Mouse (Mus musculus): Measurements from ENCODE around the gene Cd3e. TPM values are rescaled to one million over a fixed set of nuclear protein-coding genes. Genes with fewer than 3 reads are reported as not detected.

The Cd3e gene
- polyA plus RNA-seq, 1 experiment from 2014 or later = not detected

DNA sequence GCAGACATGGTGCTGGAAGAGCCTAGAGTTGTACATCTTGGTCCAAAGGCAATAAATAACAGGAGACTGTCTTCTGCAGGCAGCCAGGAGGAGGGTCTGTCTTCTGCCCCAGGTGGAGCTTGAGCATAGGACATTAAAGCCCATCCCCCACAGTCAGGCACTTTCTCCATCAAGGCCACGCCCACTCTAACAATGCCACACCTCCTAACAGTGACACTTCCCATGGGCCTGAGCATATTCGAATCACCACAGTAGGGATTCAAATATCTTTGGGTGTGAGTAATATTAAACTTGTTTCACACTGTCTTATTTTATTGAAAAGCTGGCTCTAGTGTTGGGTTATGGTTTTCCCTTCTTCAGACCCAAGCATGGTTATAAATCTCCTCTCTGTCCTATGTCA is 17.6 kb downstream of the Cd3e start:
- no peak overlapping the region for H3K4me3 ChIP-seq (replicated peaks)
- no peak overlapping the region for H3K9ac ChIP-seq (replicated peaks)
- no peaks in the 10 kb centered on the region for H3K9me3 ChIP-seq
- 88% methylated on average over 2 of the region's 2 CpGs for WGBS
- H3K27ac ChIP-seq = no peak overlapping the region
- no peak for ATAC-seq
- H3K27me3 ChIP-seq = no peaks in the 10 kb centered on the region
- no peak overlapping the region for H3K4me2 ChIP-seq (replicated peaks)
- no peaks in the 10 kb centered on the region for H3K36me3 ChIP-seq
- H3K4me1 ChIP-seq (replicated peaks) = no peaks in the 10 kb centered on the region

DNA sequence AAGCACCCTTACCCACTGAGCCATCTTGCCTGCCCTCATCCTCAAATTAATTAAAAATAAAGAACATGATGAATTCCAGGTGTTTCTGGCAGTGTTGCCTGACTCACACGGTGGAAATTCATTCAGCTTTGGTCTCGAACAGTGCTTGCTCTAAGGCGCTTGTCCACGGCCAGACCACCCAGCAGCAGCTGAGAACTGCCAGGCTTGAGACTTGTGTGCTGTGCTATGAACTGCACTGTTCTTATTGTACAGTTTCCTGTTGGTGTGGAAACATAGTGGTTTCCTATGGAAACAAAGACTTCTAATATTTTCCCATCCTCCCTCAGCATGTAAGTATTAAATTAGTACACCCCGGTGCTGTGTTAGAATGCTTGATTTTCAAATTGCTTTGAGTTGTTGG is 22.5 kb downstream of the Cd3e start:
- WGBS = 80% methylated on average over 5 of the region's 5 CpGs
- no peak overlapping the region for H3K4me3 ChIP-seq (replicated peaks)
- H3K9ac ChIP-seq (replicated peaks) = no peak overlapping the region
- ATAC-seq = no peak
- no peaks in the 10 kb centered on the region for H3K36me3 ChIP-seq
- H3K27me3 ChIP-seq = no peaks in the 10 kb centered on the region
- H3K27ac ChIP-seq = no peak overlapping the region
- no peaks in the 10 kb centered on the region for H3K4me1 ChIP-seq (replicated peaks)
- no peaks in the 10 kb centered on the region for H3K9me3 ChIP-seq
- H3K4me2 ChIP-seq (replicated peaks) = no peak overlapping the region

DNA sequence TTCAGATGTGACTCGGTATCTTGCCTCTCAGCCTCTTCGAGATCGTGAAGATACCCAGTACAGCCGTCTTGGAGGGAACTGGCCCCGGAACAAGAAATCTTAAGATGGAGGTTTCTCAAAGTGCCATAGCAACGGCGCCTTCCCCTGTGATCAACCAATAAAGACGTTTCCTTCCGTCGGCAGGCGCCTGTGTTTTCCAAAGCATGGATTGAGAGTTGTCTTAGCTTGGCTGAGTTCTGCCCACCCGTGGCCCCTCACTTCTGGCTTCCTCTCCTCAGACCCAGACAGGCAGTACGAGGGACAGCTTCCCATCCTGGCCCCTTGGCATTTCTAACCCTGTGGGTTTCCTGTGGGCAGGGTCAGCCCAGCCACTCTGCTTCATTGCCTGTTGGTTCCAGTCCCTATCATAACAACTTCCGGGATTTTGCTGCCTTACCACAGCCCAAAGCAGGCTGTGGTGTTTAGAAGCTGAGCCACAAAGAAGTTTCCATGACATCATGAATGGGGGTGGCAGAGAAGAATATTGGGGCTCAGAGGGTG is 23.1 kb downstream of the Cd3e start:
- no peak overlapping the region for H3K9ac ChIP-seq (replicated peaks)
- no peaks in the 10 kb centered on the region for H3K4me1 ChIP-seq (replicated peaks)
- WGBS = 49% methylated on average over 14 of the region's 14 CpGs
- ATAC-seq = no peak
- no peak overlapping the region for H3K4me3 ChIP-seq (replicated peaks)
- H3K4me2 ChIP-seq (replicated peaks) = no peak overlapping the region
- H3K36me3 ChIP-seq = no peaks in the 10 kb centered on the region
- H3K27me3 ChIP-seq = no peaks in the 10 kb centered on the region
- no peak overlapping the region for H3K27ac ChIP-seq
- H3K9me3 ChIP-seq = no peaks in the 10 kb centered on the region

DNA sequence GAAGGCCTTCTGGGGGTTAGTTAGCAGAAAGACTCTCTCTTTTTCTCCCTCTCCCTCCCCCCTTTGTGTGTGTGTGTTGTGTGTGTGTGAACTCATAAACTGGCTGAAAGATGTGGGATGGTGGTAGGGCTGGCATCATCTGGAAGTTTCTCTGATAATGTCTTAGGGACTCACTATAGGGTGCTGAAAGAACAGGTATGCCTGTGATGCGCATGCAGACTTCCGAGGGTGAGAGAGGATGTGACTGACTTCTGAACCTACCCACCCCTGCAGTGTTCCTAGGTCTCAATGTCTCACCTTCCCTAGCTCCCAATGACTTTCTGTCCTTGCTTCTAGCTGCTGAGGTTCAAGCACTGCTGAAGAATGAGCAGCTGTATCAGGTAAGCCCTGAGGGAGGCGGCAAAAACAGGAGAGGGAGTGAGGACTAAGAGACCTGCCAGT is 23.7 kb downstream of the Cd3e start:
- Histone ChIP-seq H3K9ac (replicated peaks) (no peak overlapping the region), H3K27ac (no peak overlapping the region), H3K4me1 (replicated peaks) (no peaks in the 10 kb centered on the region), H3K9me3 (no peaks in the 10 kb centered on the region), H3K4me2 (replicated peaks) (no peak overlapping the region), H3K36me3 (no peaks in the 10 kb centered on the region), H3K27me3 (no peaks in the 10 kb centered on the region), H3K4me3 (replicated peaks) (no peak overlapping the region)
- 83% methylated on average over 3 of the region's 3 CpGs for WGBS
- ATAC-seq = no peak

DNA sequence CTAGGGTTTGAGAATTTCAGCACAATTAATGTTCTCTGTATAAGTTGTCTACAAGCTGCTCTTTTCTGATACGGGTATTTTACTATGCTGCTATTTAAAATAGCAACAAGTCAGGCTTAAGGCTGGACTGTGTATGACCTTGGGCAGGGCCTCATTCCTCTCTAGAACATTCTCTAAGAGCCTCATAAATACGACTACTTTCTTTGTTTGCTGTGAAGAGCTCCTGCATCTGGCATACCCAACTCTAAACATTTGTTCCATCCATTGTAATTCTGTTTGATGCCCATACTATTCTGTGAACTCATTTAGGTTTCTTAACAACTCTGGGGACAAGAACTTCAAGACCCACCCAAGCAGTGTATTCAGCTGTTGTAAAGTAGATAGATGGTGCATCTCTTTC is 26.4 kb downstream of the Cd3e start:
- Histone ChIP-seq H3K9me3 (no peaks in the 10 kb centered on the region), H3K4me2 (replicated peaks) (no peak overlapping the region), H3K9ac (replicated peaks) (no peak overlapping the region), H3K4me1 (replicated peaks) (no peaks in the 10 kb centered on the region), H3K4me3 (replicated peaks) (no peak overlapping the region), H3K27me3 (0 out of 2 replicates have a peak, but pooled peaks cover 5% of the 10 kb centered on the region), H3K36me3 (no peaks in the 10 kb centered on the region), H3K27ac (no peak overlapping the region)
- 85% methylated on average over 2 of the region's 2 CpGs for WGBS
- no peak for ATAC-seq

DNA sequence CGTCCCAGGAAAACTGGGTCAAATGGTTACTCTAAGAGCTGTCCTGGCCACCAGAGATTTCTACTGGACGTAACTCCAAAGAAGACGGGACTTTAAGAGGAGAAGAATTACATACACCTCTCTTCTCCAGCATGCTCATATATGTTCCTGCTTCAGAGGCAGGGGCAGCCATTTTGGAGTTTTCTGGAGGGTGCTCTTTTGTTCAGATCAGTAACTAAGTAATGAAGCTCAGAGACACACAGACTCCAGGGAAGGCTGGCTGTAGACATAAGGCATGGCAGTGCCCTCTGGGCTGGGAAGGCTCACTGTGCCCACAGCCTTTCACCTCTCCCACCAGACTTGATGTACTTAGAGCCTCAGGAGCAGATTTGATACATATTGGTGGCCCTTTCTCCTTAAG is 26.9 kb downstream of the Cd3e start:
- no peak for ATAC-seq
- H3K27me3 ChIP-seq = 0 out of 2 replicates have a peak, but pooled peaks cover 5% of the 10 kb centered on the region
- no peak overlapping the region for H3K9ac ChIP-seq (replicated peaks)
- H3K4me3 ChIP-seq (replicated peaks) = no peak overlapping the region
- H3K36me3 ChIP-seq = no peaks in the 10 kb centered on the region
- no peak overlapping the region for H3K27ac ChIP-seq
- no peaks in the 10 kb centered on the region for H3K4me1 ChIP-seq (replicated peaks)
- H3K9me3 ChIP-seq = no peaks in the 10 kb centered on the region
- no peak overlapping the region for H3K4me2 ChIP-seq (replicated peaks)
- WGBS = 91% methylated on average over 3 of the region's 3 CpGs

DNA sequence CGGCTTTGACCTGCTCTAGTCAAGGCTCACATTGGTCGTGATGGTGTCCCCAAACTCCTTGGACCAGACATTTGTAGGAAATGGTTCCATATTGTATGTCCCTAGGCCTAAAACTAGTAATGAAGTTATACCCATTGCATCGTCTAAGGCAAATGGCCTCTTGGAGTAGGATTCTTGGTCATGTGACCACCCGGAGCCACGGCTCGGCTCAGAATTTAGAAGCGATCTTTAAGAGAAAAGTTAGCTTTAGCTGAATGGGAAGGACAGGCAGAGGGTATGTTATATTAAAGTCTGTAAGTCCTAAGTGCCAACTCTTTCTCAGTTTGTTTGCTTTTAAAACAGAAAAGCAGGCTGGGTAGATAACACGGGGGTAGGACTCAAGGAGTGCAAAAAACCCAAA is 27.3 kb downstream of the Cd3e start:
- no peaks in the 10 kb centered on the region for H3K4me1 ChIP-seq (replicated peaks)
- H3K9me3 ChIP-seq = no peaks in the 10 kb centered on the region
- no peak overlapping the region for H3K9ac ChIP-seq (replicated peaks)
- no peak overlapping the region for H3K4me2 ChIP-seq (replicated peaks)
- no peak overlapping the region for H3K4me3 ChIP-seq (replicated peaks)
- H3K36me3 ChIP-seq = no peaks in the 10 kb centered on the region
- no peak overlapping the region for H3K27ac ChIP-seq
- WGBS = 93% methylated on average over 8 of the region's 8 CpGs
- ATAC-seq = no peak
- 0 out of 2 replicates have a peak, but pooled peaks cover 5% of the 10 kb centered on the region for H3K27me3 ChIP-seq

DNA sequence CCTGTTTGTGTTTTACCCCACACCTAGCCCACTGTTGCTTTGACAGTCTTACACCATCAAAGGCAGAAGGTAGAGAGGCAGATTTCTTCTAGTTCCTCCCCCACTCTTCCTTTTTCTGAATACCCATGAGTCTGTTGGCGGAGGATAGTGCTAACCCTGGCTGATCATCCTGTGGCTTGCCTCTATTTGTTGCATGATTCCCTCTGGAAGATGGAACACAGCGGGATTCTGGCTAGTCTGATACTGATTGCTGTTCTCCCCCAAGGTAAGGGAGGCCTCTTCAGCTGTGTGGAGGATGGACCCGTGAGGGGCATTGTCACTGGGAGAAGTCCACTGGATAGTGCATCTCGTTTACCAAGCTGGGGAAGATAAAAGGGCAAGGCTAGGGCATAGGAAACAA is 27.8 kb downstream of the Cd3e start, which contains the start of gene Cd3d:
Cd3d (plus strand) TSS at position 111 of the 400 bp plus-strand sequence.
- ATAC-seq = no peak
- Histone ChIP-seq H3K27me3 (0 out of 2 replicates have a peak, but pooled peaks cover 5% of the 10 kb centered on the region), H3K27ac (no peak within 1 kb of the TSS), H3K4me1 (replicated peaks) (no peaks in the 10 kb centered on the region), H3K36me3 (no peaks in the 10 kb centered on the region), H3K9me3 (no peaks in the 10 kb centered on the region), H3K9ac (replicated peaks) (no peak within 1 kb of the TSS), H3K4me2 (replicated peaks) (no peak within 1 kb of the TSS), H3K4me3 (replicated peaks) (no peak within 1 kb of the TSS)
- WGBS = 81% methylated on average over 4 of the region's 4 CpGs

DNA sequence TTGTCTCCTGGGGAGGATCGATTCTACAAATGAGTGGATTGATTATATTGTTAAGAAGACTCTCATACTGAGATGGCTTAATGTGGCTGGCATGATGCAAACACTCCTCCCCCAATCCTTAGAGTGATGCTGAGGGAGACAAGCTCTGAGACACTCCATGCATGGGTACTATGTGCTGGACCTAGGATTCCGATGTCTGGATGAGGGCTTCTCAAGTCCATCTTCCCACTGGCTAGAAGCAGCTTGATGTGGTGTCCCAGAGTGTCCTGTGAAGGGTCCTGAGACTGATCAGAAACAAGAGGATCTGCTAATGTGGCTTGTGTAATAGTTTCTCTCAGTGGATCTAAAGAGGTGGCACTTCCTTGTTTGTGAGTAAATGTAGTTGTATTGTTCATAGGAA is 28.3 kb downstream of the Cd3e start:
- Histone ChIP-seq H3K4me3 (replicated peaks) (no peak overlapping the region), H3K4me2 (replicated peaks) (no peak overlapping the region), H3K27ac (no peak overlapping the region), H3K36me3 (no peaks in the 10 kb centered on the region), H3K4me1 (replicated peaks) (no peaks in the 10 kb centered on the region), H3K27me3 (0 out of 2 replicates have a peak, but pooled peaks cover 5% of the 10 kb centered on the region), H3K9ac (replicated peaks) (no peak overlapping the region), H3K9me3 (no peaks in the 10 kb centered on the region)
- ATAC-seq = no peak
- WGBS = 91% methylated on average over 2 of the region's 2 CpGs

DNA sequence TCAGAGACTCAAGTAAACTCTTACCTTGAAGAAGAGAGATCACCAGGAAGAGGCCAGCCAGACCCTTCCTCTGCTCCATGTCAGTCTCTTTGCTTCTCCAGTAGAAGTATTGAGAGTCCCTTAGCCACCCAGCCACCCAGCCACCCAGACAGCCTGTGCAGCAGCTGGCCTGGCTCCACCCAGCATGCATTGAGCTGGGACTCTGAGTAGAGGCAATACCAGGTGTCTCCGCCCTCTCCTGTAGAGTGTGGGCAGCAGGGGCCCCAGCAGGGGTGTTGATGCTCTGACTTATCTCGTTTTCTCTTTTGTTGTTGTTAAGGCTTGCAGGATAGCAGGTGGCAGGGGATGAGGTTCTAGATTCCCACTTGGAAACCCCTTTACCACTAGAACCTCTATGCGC is 29.2 kb downstream of the Cd3e start, which contains the start of gene Cd3g:
Cd3g (minus strand) TSS at position 190 of the 400 bp plus-strand sequence.
- Histone ChIP-seq H3K9ac (replicated peaks) (no peak within 1 kb of the TSS), H3K27me3 (0 out of 2 replicates have a peak, but pooled peaks cover 5% of the 10 kb centered on the region), H3K4me2 (replicated peaks) (no peak within 1 kb of the TSS), H3K9me3 (no peaks in the 10 kb centered on the region), H3K27ac (no peak within 1 kb of the TSS), H3K4me3 (replicated peaks) (no peak within 1 kb of the TSS), H3K36me3 (no peaks in the 10 kb centered on the region), H3K4me1 (replicated peaks) (no peaks in the 10 kb centered on the region)
- WGBS = 66% methylated on average over 3 of the region's 3 CpGs
- no peak for ATAC-seq

DNA sequence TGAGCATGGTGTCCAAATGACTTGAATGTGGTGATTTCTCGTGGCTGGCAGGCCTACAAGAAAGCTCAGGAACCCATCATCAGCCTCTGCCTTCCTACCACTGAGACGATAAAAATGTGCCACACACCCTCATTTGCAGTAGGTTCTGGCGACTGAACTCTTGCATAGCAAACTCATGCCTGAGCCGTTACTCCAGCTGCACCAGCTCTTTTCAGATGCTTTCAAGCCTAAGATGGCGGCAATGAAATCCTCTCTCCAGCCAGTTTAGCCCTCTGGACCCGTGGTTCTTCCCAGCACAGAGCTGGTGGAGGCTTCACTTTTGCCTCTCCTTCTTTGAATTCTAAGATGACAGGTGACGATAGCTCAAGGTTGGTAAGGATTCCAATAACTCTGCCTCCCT is 29.6 kb downstream of the Cd3e start:
- Histone ChIP-seq H3K36me3 (no peaks in the 10 kb centered on the region), H3K4me3 (replicated peaks) (no peak overlapping the region), H3K4me1 (replicated peaks) (no peaks in the 10 kb centered on the region), H3K9me3 (no peaks in the 10 kb centered on the region), H3K9ac (replicated peaks) (no peak overlapping the region), H3K27me3 (0 out of 2 replicates have a peak, but pooled peaks cover 5% of the 10 kb centered on the region), H3K4me2 (replicated peaks) (no peak overlapping the region), H3K27ac (no peak overlapping the region)
- WGBS = 85% methylated on average over 7 of the region's 7 CpGs
- ATAC-seq = no peak

DNA sequence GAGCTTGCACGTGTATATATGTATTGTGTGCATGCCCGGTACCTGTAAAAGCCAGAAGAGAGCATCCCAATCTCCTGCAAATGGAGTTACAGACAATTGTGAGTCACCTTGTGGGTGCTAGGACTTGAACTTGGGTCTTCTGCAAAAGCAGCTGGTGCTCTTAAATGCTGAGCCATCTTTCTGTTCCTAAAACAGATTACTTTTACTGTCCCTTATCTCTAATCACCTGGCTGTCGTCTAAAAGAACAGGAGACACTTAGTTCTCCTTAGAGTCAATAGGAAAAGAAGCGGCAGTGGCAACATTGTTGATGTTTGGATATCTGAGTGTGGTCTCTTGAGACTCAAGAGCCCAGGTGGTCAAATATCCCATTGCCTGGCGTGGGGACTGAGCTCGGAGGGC is 31.6 kb downstream of the Cd3e start:
- H3K9me3 ChIP-seq = no peaks in the 10 kb centered on the region
- peaks cover 16% of the 10 kb centered on the region; the same call in 1 of the 2 replicates for H3K27me3 ChIP-seq
- no peak for ATAC-seq
- no peak overlapping the region for H3K4me2 ChIP-seq (replicated peaks)
- H3K4me1 ChIP-seq (replicated peaks) = no peaks in the 10 kb centered on the region
- H3K36me3 ChIP-seq = no peaks in the 10 kb centered on the region
- H3K9ac ChIP-seq (replicated peaks) = no peak overlapping the region
- H3K4me3 ChIP-seq (replicated peaks) = no peak overlapping the region
- no peak overlapping the region for H3K27ac ChIP-seq
- WGBS = 86% methylated on average over 6 of the region's 6 CpGs

DNA sequence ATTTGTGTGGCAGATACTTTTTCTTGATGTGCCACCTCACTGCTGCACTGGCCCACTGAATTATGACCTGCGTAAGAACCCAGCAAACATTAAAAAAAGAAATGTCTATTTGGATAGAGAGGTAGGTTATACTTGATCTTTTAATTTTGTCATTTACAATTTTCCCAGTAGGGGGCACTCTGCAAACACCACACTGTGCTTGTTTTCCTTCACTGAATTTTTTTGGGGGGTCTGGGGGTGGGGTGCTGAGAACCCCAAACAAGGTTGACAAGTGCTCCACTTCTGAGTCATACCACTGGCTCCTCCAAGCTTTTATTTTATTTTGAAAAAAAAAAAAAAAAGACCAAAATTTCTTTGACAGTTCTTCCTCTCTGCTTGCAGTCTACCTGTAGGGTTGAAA is 40.0 kb downstream of the Cd3e start:
- peaks cover 12% of the 10 kb centered on the region for H3K4me1 ChIP-seq (replicated peaks)
- no peak overlapping the region for H3K4me3 ChIP-seq (replicated peaks)
- H3K27ac ChIP-seq = no peak overlapping the region
- H3K9ac ChIP-seq (replicated peaks) = no peak overlapping the region
- no peaks in the 10 kb centered on the region for H3K9me3 ChIP-seq
- no peaks in the 10 kb centered on the region for H3K36me3 ChIP-seq
- H3K4me2 ChIP-seq (replicated peaks) = no peak overlapping the region
- H3K27me3 ChIP-seq = peaks cover 13% of the 10 kb centered on the region; the same call in 1 of the 2 replicates
- 59% methylated on average over 1 of the region's 1 CpGs for WGBS
- ATAC-seq = no peak
